Mouse (Mus musculus) intestine, embryonic 14.5 days (tissue): ENCODE measurements around the gene Zfp36l3. TPM values are rescaled to one million over a fixed set of nuclear protein-coding genes. Genes with fewer than 3 reads are reported as not detected.
"Not testable (repeated sequence)": the region's sequence is repeated elsewhere in the genome, so short reads cannot be mapped to it uniquely, and the experiment has no call there.

Experiments
- ATAC-seq: fragments of 200-750 bp; cut with Nextera tagmentation; replicated peaks from 2 replicates; pipeline ENCODE4 v1.8.0; 2017; ENCODE audit warnings: low read depth, moderate number of reproducible peaks, moderate TSS enrichment, moderate library complexity; ENCODE audit not compliant: low FRiP score, low TSS enrichment
- DNase-seq: peaks from one replicate; pipeline ENCODE4 v3.0.0-alpha.2; 2018; ENCODE audit warnings: low spot score
- H3K27ac ChIP-seq: fragments of 300-500 bp; sonication (generic); 2 replicates; pipeline ENCODE4 v1.5.1; 2014; ENCODE audit warnings: low read depth, mild to moderate bottlenecking, control low read depth
- H3K27me3 ChIP-seq: fragments of 300-500 bp; sonication (generic); replicated peaks from 2 replicates; pipeline ENCODE4 v1.6.1; 2014; ENCODE audit warnings: low read length, control low read depth; ENCODE audit not compliant: control insufficient read depth, insufficient read depth
- H3K36me3 ChIP-seq: fragments of 300-500 bp; sonication (generic); 2 replicates; pipeline ENCODE4 v1.6.1; 2014; ENCODE audit warnings: low read length, control low read depth; ENCODE audit not compliant: control insufficient read depth, insufficient read depth
- H3K4me1 ChIP-seq: fragments of 300-500 bp; sonication (generic); replicated peaks from 2 replicates; pipeline ENCODE4 v1.6.1; 2014; ENCODE audit warnings: low read length, control low read depth, mixed read lengths; ENCODE audit not compliant: control insufficient read depth, insufficient read depth
- H3K4me2 ChIP-seq: fragments of 300-500 bp; sonication (generic); 2 replicates; pipeline ENCODE4 v1.6.1; 2014; ENCODE audit warnings: low read length
- H3K4me3 ChIP-seq: fragments of 300-500 bp; sonication (generic); 2 replicates; pipeline ENCODE4 v1.5.1; 2014; ENCODE audit warnings: low read depth, low read length, control low read depth, mixed read lengths
- H3K9ac ChIP-seq: fragments of 300-500 bp; sonication (generic); 2 replicates; pipeline ENCODE4 v1.6.1; 2014; ENCODE audit warnings: mild to moderate bottlenecking, low read length
- H3K9me3 ChIP-seq: fragments of 300-500 bp; sonication (generic); 2 replicates; pipeline ENCODE4 v1.6.1; 2016; ENCODE audit warnings: low read length, control low read depth; ENCODE audit not compliant: control insufficient read depth
- WGBS: fragments of 180-500 bp; shearing (Covaris S2); extraction: QIAGEN DNeasy Blood & Tissue Kit; methylation state at CpG from one replicate; pipeline ENCODE4 v1.1.7; 2014; 5-methylcytosine and 5-hydroxymethylcytosine counted together
- polyA plus RNA-seq: library from polyadenylated mRNA; unstranded; fragments of >200 nt; fragmentation: Nextera tagmentation; extraction: Ambion mirVana; gene quantifications from 2 replicates; pipeline ENCODE4 v1.2.1, GENCODE M21; 2014

The Zfp36l3 gene
- polyA plus RNA-seq: not detected in 2 replicates

- H3K36me3 ChIP-seq: no peaks in the 10 kb centered on the region
- 89% methylated on average over 12 of the region's 12 CpGs for WGBS
- no peaks in the 10 kb centered on the region for H3K27me3 ChIP-seq
- no peaks in the 10 kb centered on the region for H3K4me1 ChIP-seq
- ATAC-seq (no peak), DNase-seq (no peak)
- no peak within 1 kb of the TSS for H3K4me2 ChIP-seq
- H3K4me3 ChIP-seq: no peak within 1 kb of the TSS
- H3K27ac ChIP-seq: no peak within 1 kb of the TSS
- H3K9ac ChIP-seq: no peak within 1 kb of the TSS
- H3K9me3 ChIP-seq: peaks cover 2% of the 10 kb centered on the region; the same call in 1 of the 2 replicates
These were observed at the start of gene Zfp36l3 for GRCm38 (mm10) chrX:53776276-53776675. TSS of gene Zfp36l3 (minus strand) at chrX:53776394.

- Histone ChIP-seq H3K36me3 (no peaks in the 10 kb centered on the region), H3K9ac (no peak overlapping the region), H3K4me3 (no peak overlapping the region), H3K9me3 (no peaks in the 10 kb centered on the region), H3K27me3 (no peaks in the 10 kb centered on the region), H3K4me1 (no peaks in the 10 kb centered on the region), H3K27ac (no peak overlapping the region), H3K4me2 (no peak overlapping the region)
- WGBS: 43% methylated on average over 3 of the region's 3 CpGs
- ATAC-seq (no peak), DNase-seq (no peak)
These were observed 22.9 kb upstream of the Zfp36l3 start for GRCm38 (mm10) chrX:53799074-53799473.

- not testable (repeated sequence) for H3K27ac ChIP-seq, H3K27me3 ChIP-seq, H3K4me2 ChIP-seq, ATAC-seq, H3K9me3 ChIP-seq, H3K36me3 ChIP-seq, H3K9ac ChIP-seq, H3K4me1 ChIP-seq, H3K4me3 ChIP-seq, DNase-seq
- WGBS: 80% methylated on average over 11 of the region's 11 CpGs
These were observed 21.3 kb upstream of the Zfp36l3 start, which contains the start of gene Xlr for GRCm38 (mm10) chrX:53797519-53797918. TSS of gene Xlr (minus strand) at chrX:53797706.

- Histone ChIP-seq H3K4me1 (no peaks in the 10 kb centered on the region), H3K4me3 (no peak within 1 kb of the TSS), H3K27ac (no peak within 1 kb of the TSS), H3K9me3 (no peaks in the 10 kb centered on the region), H3K27me3 (no peaks in the 10 kb centered on the region), H3K36me3 (no peaks in the 10 kb centered on the region), H3K4me2 (no peak within 1 kb of the TSS), H3K9ac (no peak within 1 kb of the TSS)
- WGBS: 91% methylated on average over 16 of the region's 16 CpGs
- no peak for ATAC-seq
- DNase-seq: no peak
These were observed 18.5 kb downstream of the Zfp36l3 start, which contains the start of gene 1700013H16Rik for GRCm38 (mm10) chrX:53757736-53758135. TSS of gene 1700013H16Rik (minus strand) at chrX:53757831.

GRCm38 (mm10) chrX:53752851-53753250 lies 23.3 kb downstream of the Zfp36l3 start:
- Histone ChIP-seq H3K9ac (no peak overlapping the region), H3K36me3 (no peaks in the 10 kb centered on the region), H3K27me3 (no peaks in the 10 kb centered on the region), H3K4me3 (no peak overlapping the region), H3K4me2 (no peak overlapping the region), H3K9me3 (no peaks in the 10 kb centered on the region), H3K4me1 (no peaks in the 10 kb centered on the region), H3K27ac (no peak overlapping the region)
- WGBS: 82% methylated on average over 1 of the region's 1 CpGs
- ATAC-seq (no peak), DNase-seq (no peak)

GRCm38 (mm10) chrX:53728967-53729366 lies 47.2 kb downstream of the Zfp36l3 start:
- no peak for DNase-seq
- no peak overlapping the region for H3K27ac ChIP-seq
- 85% methylated on average over 2 of the region's 2 CpGs for WGBS

GRCm38 (mm10) chrX:53724596-53724995 lies 51.6 kb downstream of the Zfp36l3 start, which contains the start of gene 4930502E18Rik:
TSS of gene 4930502E18Rik (plus strand) at chrX:53724826.
- H3K9ac ChIP-seq: no peak within 1 kb of the TSS
- H3K4me1 ChIP-seq: no peaks in the 10 kb centered on the region
- H3K36me3 ChIP-seq: no peaks in the 10 kb centered on the region
- 82% methylated on average over 11 of the region's 11 CpGs for WGBS
- H3K4me2 ChIP-seq: no peak within 1 kb of the TSS
- H3K27ac ChIP-seq: no peak within 1 kb of the TSS
- no peak within 1 kb of the TSS for H3K4me3 ChIP-seq
- ATAC-seq: no peak
- no peaks in the 10 kb centered on the region for H3K27me3 ChIP-seq
- H3K9me3 ChIP-seq: no peaks in the 10 kb centered on the region
- no peak for DNase-seq

More at GRCm38 (mm10) chrX:53728967-53729366, 47.2 kb downstream of the Zfp36l3 start:
- Histone ChIP-seq H3K9ac (no peak overlapping the region), H3K4me3 (no peak overlapping the region), H3K36me3 (no peaks in the 10 kb centered on the region), H3K4me2 (no peak overlapping the region), H3K9me3 (no peaks in the 10 kb centered on the region), H3K4me1 (no peaks in the 10 kb centered on the region), H3K27me3 (no peaks in the 10 kb centered on the region)
- no peak for ATAC-seq

Other genes with a start within 250 kb of the Zfp36l3 start
- 28.4 and 34.2 TPM in 2 replicates for gene Rtl8c, start 168.4 kb downstream of the Zfp36l3 start, polyA plus RNA-seq
- not detected in 2 replicates for gene Gm14597, start 167.4 kb downstream of the Zfp36l3 start, polyA plus RNA-seq
- gene Rtl8a, start 132.7 kb downstream of the Zfp36l3 start, polyA plus RNA-seq: 57.9 and 58.0 TPM in 2 replicates
- gene Rtl8b, start 106.0 kb downstream of the Zfp36l3 start, polyA plus RNA-seq: 48.1 and 52.8 TPM in 2 replicates
- gene 4930502E18Rik, start 51.6 kb downstream of the Zfp36l3 start, polyA plus RNA-seq: 0.20 TPM in 2 replicates
- gene 1700013H16Rik, start 18.6 kb downstream of the Zfp36l3 start, polyA plus RNA-seq: not detected in 2 replicates
- gene Xlr, start 21.3 kb upstream of the Zfp36l3 start, polyA plus RNA-seq: 1.8 and 2.1 TPM in 2 replicates